Mouse (Mus musculus) spleen, adult 2 months (tissue): ENCODE data around the gene Gucy1b2.

Experiments used
- CTCF ChIP-seq: fragments of 200-500 bp; IDR thresholded peaks from 2 replicates; pipeline ENCODE4 v1.5.1; 2011; ENCODE audit warnings: mild to moderate bottlenecking, inconsistent platforms; ENCODE audit not compliant: insufficient read depth, insufficient read length, insufficient replicate concordance; ENCODE audit errors: extremely low read depth
- POLR2A ChIP-seq: fragments of 200-500 bp; IDR thresholded peaks from 2 replicates; pipeline ENCODE4 v1.6.1; 2011; ENCODE audit warnings: low read depth, low read length, inconsistent platforms

DNA sequence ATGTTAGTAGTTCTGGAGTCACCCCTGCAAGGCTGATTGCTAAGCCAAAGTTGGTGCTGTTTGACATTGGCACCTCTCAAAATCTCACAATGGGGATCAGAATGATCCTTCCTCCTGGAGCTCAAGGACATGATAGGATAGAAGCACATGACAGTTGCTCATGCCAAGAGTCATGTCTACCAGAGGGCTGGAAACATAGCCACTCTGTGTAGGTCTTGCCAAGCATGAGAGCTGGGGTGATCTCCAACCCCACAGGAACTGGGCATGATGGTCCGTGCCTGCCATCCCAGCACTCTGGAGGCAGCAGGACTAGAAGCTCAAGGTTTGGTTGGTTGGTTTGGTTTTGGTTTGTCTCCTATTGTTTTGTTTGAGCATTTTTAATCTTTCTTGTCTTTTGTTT, 5.4 kb downstream of the Gucy1b2 start:
- TF ChIP-seq POLR2A, result no peak
- no peak for TF ChIP-seq CTCF
